Mouse (Mus musculus) CD4-positive naive resting alpha-beta T cell, adult 76 days (primary cell): ENCODE measurements around the gene Flna. TPM values are rescaled to one million over a fixed set of nuclear protein-coding genes. Genes with fewer than 3 reads are reported as not detected.

ENCODE experiments used
- total RNA-seq: library from RNA; stranded (reverse); gene quantifications from one replicate; pipeline ENCODE4 v1.2.4, GENCODE M21; 2023

Gene Flna
- total RNA-seq, result 638 TPM

GRCm38 (mm10) chrX:74249615-74250014 lies at the start of gene Flna:
Gene Flna (minus strand): TSS chrX:74249820.

GRCm38 (mm10) chrX:74296538-74297448 lies 47.2 kb upstream of the Flna start, which contains the start of gene Atp6ap1:
Gene Atp6ap1 (plus strand): TSS chrX:74297097.

GRCm38 (mm10) chrX:74281732-74282394 lies 32.2 kb upstream of the Flna start, which contains the start of the genes Taz and Dnase1l1:
Gene Taz (plus strand): TSS chrX:74281912.
Gene Dnase1l1 (minus strand): TSS chrX:74282337.

GRCm38 (mm10) chrX:74270062-74270901 lies 20.7 kb upstream of the Flna start, which contains the start of gene Rpl10:
Gene Rpl10 (plus strand): TSS chrX:74270812.

GRCm38 (mm10) chrX:74254153-74254887 lies 4.7 kb upstream of the Flna start, which contains the start of gene Emd:
Gene Emd (plus strand): TSS chrX:74254687.

GRCm38 (mm10) chrX:74176959-74177358 lies 72.7 kb downstream of the Flna start, which contains the start of gene Tktl1:
Gene Tktl1 (plus strand): TSS chrX:74177259.

Other genes starting within 250 kb of the Flna start
- gene Irak1, start 225.9 kb downstream of the Flna start, total RNA-seq, result 123 TPM
- not detected for gene Opn1mw, start 122.4 kb downstream of the Flna start, total RNA-seq
- gene Mecp2, start 114.5 kb downstream of the Flna start, total RNA-seq, result 49.3 TPM
- not detected for gene Tex28, start 82.0 kb downstream of the Flna start, total RNA-seq
- gene Tktl1, start 72.6 kb downstream of the Flna start, total RNA-seq, result not detected
- gene Emd, start 4.9 kb upstream of the Flna start, total RNA-seq, result 81.9 TPM
- gene Rpl10, start 21.0 kb upstream of the Flna start, total RNA-seq, result 757 TPM
- gene Taz, start 32.1 kb upstream of the Flna start, total RNA-seq, result 59.6 TPM
- 10.6 TPM for gene Dnase1l1, start 32.5 kb upstream of the Flna start, total RNA-seq
- gene Atp6ap1, start 47.3 kb upstream of the Flna start, total RNA-seq, result 111 TPM
- gene Gdi1, start 55.2 kb upstream of the Flna start, total RNA-seq, result 179 TPM
- 69.5 TPM for gene Fam50a, start 63.2 kb upstream of the Flna start, total RNA-seq
- 8.1 TPM for gene Plxna3, start 79.2 kb upstream of the Flna start, total RNA-seq
- gene Lage3, start 103.8 kb upstream of the Flna start, total RNA-seq, result 12.4 TPM
- 25.0 TPM for gene Ubl4a, start 123.4 kb upstream of the Flna start, total RNA-seq
- gene Slc10a3, start 123.5 kb upstream of the Flna start, total RNA-seq, result 15.4 TPM
- gene Fam3a, start 143.5 kb upstream of the Flna start, total RNA-seq, result 16.0 TPM
- gene Ikbkg, start 143.5 kb upstream of the Flna start, total RNA-seq, result 59.5 TPM
- gene G6pdx, start 179.4 kb upstream of the Flna start, total RNA-seq, result 21.2 TPM
- gene Gm6880, start 231.6 kb upstream of the Flna start, total RNA-seq, result not detected